Mouse (Mus musculus) testis, postnatal 10 days (tissue): ENCODE data around the gene Bglap2.

ENCODE experiments used
- DNase-seq: peaks from one replicate; pipeline ENCODE4 v3.0.0; 2021; ENCODE audit warnings: low spot score

The Bglap2 gene

DNA sequence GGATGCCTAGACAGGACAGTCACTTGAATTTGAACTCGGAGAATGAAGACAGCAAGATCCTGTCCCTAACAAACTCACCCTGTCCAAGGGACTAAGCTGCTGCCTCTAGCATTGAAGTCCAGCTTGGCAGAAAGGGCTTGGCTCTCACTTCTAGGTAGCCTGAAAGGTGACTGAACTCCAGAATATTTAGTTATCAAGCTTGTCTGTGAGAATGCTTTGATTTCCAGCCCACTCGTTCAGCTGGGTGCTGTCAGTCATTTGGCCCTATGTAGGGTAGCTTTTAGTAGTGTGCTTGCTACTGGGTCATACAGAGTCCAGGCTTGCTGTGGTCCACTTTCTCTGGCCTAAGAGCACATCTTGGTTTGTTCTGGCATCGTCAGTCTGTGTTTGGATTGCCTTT, 39.5 kb downstream of the Bglap2 start:
- no peak for DNase-seq

DNA sequence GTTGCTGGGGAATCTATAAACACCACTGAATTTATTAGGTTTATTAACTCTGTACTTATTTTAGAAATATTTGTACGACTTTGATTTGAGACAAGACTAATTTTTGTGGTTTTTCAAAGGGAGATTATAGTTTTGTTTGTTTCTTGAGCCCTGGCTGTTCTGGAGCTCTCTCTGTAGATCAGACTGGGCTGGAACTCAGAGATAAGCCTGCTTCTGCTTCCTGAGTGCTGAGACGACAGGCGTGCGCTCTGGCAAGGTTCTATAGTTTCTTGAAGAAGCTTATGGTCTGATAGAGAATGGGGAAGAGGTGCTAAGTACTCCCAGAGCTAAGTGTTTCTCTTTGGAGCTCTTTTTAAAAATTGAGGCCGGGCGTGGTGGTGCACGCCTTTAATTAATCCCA, 40.2 kb downstream of the Bglap2 start:
- no peak for DNase-seq

DNA sequence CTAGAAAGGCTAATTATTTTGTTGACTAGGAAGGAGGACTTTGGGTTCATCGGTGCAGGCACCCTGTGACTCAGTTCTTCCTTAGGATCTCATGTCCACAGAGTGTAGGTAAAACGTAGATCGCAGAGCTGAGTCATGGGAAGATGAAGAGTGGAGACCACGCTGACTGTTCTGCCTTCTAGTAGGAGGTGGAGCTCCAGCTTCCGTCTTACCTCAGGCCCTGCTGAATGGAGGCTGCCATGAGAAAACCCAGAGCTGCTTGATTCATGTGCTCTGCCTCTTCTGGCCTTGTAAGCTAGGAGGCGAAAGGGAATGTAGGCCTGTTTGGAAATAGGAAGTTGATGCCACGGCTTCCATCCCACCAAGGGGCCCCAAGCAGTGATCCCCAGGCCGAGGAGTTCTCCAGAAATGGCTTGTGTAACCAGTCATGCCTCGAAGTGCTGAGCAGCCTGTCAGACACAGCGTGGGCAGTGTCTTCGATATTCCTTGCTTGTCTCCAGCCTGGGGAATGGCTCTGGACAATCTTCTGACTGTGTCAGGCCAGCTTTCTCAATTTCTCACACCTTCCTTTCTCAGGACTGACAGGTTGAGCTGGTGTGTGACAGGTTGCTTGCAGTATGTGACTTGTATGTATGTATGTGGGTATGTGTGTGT, 41.0 kb downstream of the Bglap2 start:
- no peak for DNase-seq

DNA sequence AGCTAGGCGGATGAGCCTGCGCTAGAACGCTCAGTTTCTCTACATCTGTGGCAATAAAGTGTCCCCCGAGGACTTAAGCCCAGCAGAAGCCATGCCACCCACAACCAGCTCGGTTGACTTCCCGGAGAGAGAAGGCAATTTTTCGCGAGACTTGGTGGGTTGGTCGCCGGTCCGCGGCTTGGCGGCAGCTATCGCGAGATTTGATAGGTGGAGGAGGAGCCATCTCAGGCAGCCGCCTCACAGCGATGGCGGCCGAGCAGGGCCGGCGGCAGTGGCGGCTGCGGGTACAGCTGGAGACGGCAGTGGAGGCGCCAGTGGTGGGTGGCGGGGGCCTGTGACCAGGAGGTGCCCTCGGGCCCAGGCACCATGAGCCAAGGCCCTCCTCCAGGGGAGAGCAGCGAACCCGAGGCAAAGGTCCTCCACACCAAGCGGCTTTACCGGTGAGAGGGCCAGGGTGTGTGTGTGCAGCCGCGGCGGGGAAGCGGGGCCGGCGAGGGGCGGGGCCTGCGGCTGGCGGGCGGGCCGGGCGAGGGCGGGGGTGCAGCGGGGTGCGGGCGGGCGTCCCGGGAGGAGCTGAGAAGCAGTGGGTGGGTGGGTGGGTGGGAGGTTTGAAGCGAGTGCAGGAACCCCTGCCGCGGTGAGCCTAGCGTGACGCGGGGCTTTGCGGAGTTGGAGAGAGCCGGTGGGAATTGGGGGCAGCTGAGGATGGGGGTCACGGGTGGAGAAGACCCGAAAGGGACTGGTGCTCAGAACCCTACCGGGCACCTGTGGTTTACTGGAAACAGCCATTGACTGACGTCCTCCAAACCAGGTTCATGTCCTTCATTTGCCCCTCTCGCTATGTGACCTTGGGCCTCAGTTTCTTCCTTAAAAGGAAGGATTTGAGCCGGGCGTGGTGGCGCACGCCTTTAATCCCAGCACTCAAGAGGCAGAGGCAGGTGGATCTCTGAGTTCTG, 42.2 kb downstream of the Bglap2 start, which contains the start of the genes Tmem79 and Smg5:
Gene Tmem79 (minus strand): TSS at position 91 of the 956 bp plus-strand sequence.
Gene Smg5 (plus strand): TSS at position 203 of the 956 bp plus-strand sequence.
- DNase-seq = peak; percentile 96

DNA sequence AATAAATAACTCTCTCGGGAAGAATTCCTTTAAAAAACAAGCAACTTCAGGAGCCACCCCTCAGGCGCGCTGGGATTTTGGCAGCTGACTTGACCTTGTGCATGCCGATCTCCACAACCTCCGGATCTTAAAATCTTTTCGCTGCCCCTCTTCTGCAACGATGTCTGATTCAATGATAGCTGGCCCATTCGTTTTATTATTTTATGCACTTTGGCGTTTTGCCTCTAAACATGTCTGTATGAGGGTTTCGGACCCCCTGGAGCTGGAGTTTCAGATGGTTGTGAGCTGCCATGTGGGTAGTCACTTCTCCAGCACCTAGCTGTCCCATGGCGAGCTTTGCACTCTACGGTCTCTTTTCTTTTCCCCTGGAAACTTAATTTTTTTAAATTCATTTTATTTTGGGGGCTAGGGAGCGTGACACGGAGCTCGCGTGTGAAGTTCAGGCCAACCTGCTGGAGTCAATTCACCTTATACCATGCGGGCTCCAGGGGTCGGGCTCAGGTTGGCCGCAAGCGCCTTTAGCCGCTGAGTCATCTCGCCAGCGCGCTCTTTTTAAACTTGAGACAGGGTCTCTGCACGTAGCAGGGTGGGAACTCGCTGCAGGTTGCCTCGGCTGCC, 43.0 kb downstream of the Bglap2 start:
- DNase-seq = no peak

DNA sequence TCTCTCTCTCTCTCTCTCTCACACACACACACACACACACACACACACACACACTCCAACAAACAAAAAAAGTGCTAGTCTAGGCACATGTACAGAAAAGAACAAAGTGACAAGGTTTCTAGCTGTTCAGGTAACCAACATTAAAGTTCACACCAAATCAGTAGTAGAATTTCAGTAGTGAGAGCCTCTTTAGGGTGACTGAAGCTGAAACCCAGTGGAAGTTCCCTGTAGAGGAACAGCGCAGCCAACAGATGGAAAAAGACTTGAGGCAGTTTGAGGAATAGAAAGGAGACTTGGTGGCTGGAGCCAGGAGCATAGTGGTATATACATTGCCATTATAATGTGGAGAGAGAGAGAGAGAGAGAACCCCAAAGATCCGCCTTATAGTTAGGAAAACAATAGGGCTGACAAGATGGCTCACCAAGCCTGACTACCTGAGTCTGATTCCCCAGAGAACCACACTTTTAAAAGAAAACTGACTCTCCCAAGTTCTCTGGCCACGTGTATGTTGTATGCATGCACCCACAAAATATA, 43.5 kb downstream of the Bglap2 start:
- no peak for DNase-seq

DNA sequence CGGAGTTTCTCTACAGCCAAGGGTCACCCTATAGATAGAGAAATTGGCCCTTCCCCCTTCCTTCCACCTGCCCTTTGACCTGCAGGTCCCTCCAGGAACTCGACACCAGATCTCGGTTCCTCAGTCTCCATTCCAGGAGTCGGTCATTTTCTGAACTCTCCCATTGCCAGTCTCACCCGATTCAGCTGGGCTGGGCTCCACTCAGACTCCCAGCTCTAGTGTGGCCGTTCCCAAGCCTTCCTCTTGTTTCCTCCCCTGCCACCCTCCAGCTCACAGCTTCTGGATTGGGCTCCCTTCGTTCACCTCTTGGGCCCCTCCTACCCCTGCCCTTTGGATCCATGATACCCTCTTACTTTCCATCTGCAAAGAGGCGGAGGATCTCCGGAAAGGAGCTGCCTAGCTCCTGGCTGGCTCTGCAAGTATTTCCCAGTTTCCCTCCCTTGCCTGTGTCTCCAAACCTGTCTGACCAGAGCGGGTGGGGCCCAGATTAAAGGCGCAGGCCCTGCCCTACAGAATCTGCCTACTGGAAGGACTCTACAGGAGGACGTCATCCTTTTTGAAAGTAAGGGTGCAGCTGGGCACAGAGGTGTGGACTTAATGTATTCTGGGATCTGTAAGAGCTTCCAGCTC, 44.4 kb downstream of the Bglap2 start:
- no peak for DNase-seq

DNA sequence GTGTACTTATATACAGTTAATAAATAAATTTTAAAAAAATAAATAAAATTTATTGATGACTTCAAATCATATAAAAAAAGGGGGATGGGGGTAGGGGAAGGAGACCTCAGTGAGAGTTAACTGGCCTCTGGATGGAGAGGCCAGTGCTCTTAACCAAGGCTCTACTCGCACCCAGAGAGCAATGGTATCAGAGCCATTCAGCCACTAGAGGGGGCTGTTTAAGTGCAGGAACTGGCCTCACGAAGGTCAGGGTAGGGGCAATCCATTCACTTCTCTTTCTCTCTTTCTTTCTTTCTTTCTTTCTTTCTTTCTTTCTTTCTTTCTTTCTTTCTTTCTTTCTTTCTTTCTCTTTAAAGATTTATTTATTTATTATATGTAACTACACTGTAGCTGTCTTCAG, 47.2 kb downstream of the Bglap2 start:
- peak; percentile 63 for DNase-seq

DNA sequence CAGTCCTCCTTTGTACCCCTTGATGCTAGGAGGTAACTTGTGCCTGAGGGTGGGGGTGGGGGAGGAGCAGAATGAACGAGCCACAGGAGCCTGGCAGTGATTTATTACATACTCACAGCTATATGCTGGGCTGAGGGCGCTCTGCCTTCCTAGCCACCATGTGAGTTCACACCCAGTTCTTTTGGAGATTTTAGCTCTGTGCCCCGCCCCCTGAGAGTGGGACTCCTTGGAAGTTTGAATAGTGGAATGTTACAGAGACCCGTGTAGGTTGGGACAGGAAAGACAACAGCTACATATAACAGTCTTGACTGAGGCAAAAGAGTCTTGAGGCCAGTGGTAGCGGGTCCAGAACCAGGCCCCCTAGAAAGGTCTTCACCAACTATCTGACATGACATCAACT, 49.5 kb downstream of the Bglap2 start:
- no peak for DNase-seq
